Mouse (Mus musculus) brown adipose tissue, adult 24 weeks (tissue): Measurements from ENCODE around the gene Adrb1. TPM values are rescaled to one million over a fixed set of nuclear protein-coding genes. Genes with fewer than 3 reads are reported as not detected.
"Not testable (repeated sequence)": the region's sequence is repeated elsewhere in the genome, so short reads cannot be mapped to it uniquely, and the experiment has no call there.

Experiments
- H3K27ac ChIP-seq: fragments of 200-500 bp; replicated peaks from 2 replicates; pipeline ENCODE4 v1.5.1; 2012; ENCODE audit warnings: low read depth, mild to moderate bottlenecking, low read length
- H3K4me1 ChIP-seq: fragments of 200-500 bp; 2 replicates; pipeline ENCODE4 v1.6.1; 2012; ENCODE audit warnings: low read length, mixed read lengths; ENCODE audit not compliant: control insufficient read depth, insufficient read depth, insufficient read length
- H3K4me3 ChIP-seq: fragments of 200-500 bp; 2 replicates; pipeline ENCODE4 v1.5.1; 2012; ENCODE audit warnings: low read depth, mild to moderate bottlenecking, low read length, moderate library complexity; ENCODE audit not compliant: insufficient read depth
- polyA plus RNA-seq: library from polyadenylated mRNA; stranded (reverse); fragments of >200 nt; gene quantifications from 2 replicates; pipeline ENCODE4 v1.2.4, GENCODE M21; 2012; ENCODE audit not compliant: missing spikeins, insufficient read depth, insufficient read length

The Adrb1 gene
- polyA plus RNA-seq, 1 experiment = 23.9 TPM

GRCm38 (mm10) chr19:56722291-56722707, 300 bp downstream of the Adrb1 start:
- Histone ChIP-seq H3K27ac (peak overlapping the region; percentile 98), H3K4me1 (peaks cover 6% of the 10 kb centered on the region), H3K4me3 (peak overlapping the region; percentile 75)

GRCm38 (mm10) chr19:56722711-56723330, 822 bp downstream of the Adrb1 start:
- H3K4me1 ChIP-seq = peaks cover 6% of the 10 kb centered on the region
- peak overlapping the region; percentile 75 for H3K4me3 ChIP-seq
- H3K27ac ChIP-seq = peak overlapping the region; percentile 98

- peaks cover 6% of the 10 kb centered on the region for H3K4me1 ChIP-seq
- H3K27ac ChIP-seq = peak overlapping the region; percentile 98
- H3K4me3 ChIP-seq = peak overlapping the region; percentile 75
These were observed 1.5 kb downstream of the Adrb1 start for GRCm38 (mm10) chr19:56723331-56724125.

GRCm38 (mm10) chr19:56724126-56724597, 2.2 kb downstream of the Adrb1 start:
- H3K4me1 ChIP-seq = peaks cover 6% of the 10 kb centered on the region

GRCm38 (mm10) chr19:56727170-56727877, 5.3 kb downstream of the Adrb1 start:
- peak overlapping the region; percentile 94 for H3K27ac ChIP-seq
- H3K4me3 ChIP-seq = peak overlapping the region; percentile 64
- no peaks in the 10 kb centered on the region; the same call in 1 of the 2 replicates for H3K4me1 ChIP-seq

More at GRCm38 (mm10) chr19:56724126-56724597, 2.2 kb downstream of the Adrb1 start:
- Histone ChIP-seq H3K4me3 (peak overlapping the region; percentile 75), H3K27ac (peak overlapping the region; percentile 98)

- Histone ChIP-seq H3K4me3 (no peak overlapping the region), H3K27ac (peak overlapping the region; percentile 30), H3K4me1 (no peaks in the 10 kb centered on the region)
These were observed 12.1 kb downstream of the Adrb1 start for GRCm38 (mm10) chr19:56734033-56734572.

- peaks cover 10% of the 10 kb centered on the region for H3K4me1 ChIP-seq
- peak overlapping the region; percentile 88 for H3K27ac ChIP-seq
- H3K4me3 ChIP-seq = no peak overlapping the region
These were observed 13.7 kb downstream of the Adrb1 start for GRCm38 (mm10) chr19:56735747-56736146.

- peaks cover 14% of the 10 kb centered on the region for H3K4me1 ChIP-seq
- peak overlapping the region; percentile 90 for H3K27ac ChIP-seq
- no peak overlapping the region for H3K4me3 ChIP-seq
These were observed 14.3 kb downstream of the Adrb1 start for GRCm38 (mm10) chr19:56736287-56736686.

- peak overlapping the region; percentile 65 for H3K4me3 ChIP-seq
- H3K27ac ChIP-seq = peak overlapping the region; percentile 99
These were observed 23.1 kb downstream of the Adrb1 start for GRCm38 (mm10) chr19:56745061-56745460.

GRCm38 (mm10) chr19:56745528-56745927, 23.5 kb downstream of the Adrb1 start:
- H3K4me3 ChIP-seq = peak overlapping the region; percentile 65
- peaks cover 13% of the 10 kb centered on the region for H3K4me1 ChIP-seq
- H3K27ac ChIP-seq = peak overlapping the region; percentile 99

More at GRCm38 (mm10) chr19:56745061-56745460, 23.1 kb downstream of the Adrb1 start:
- H3K4me1 ChIP-seq = peaks cover 16% of the 10 kb centered on the region

- peak overlapping the region; percentile 82 for H3K27ac ChIP-seq
- peaks cover 4% of the 10 kb centered on the region for H3K4me1 ChIP-seq
- peak overlapping the region; percentile 61 for H3K4me3 ChIP-seq
These were observed 24.6 kb downstream of the Adrb1 start for GRCm38 (mm10) chr19:56746618-56747017.

- Histone ChIP-seq H3K27ac (peak overlapping the region; percentile 75), H3K4me1 (peaks cover 3% of the 10 kb centered on the region)
These were observed 25.9 kb downstream of the Adrb1 start for GRCm38 (mm10) chr19:56747878-56748277.

GRCm38 (mm10) chr19:56749343-56749742, 27.3 kb downstream of the Adrb1 start:
- H3K4me1 ChIP-seq = no peaks in the 10 kb centered on the region
- H3K4me3 ChIP-seq = no peak overlapping the region
- H3K27ac ChIP-seq = 0 out of 2 replicates have a peak overlapping the region, but pooled peaks have one; percentile 8

More at GRCm38 (mm10) chr19:56747878-56748277, 25.9 kb downstream of the Adrb1 start:
- H3K4me3 ChIP-seq = peak overlapping the region; percentile 61

GRCm38 (mm10) chr19:56750709-56751108, 28.7 kb downstream of the Adrb1 start:
- Histone ChIP-seq H3K4me3 (no peak overlapping the region), H3K27ac (no peak overlapping the region), H3K4me1 (no peaks in the 10 kb centered on the region)

- H3K27ac ChIP-seq, H3K4me3 ChIP-seq, H3K4me1 ChIP-seq: not testable (repeated sequence)
These were observed 32.5 kb downstream of the Adrb1 start for GRCm38 (mm10) chr19:56754456-56754855.
